Mouse (Mus musculus) ovary, postnatal 10 days (tissue): ENCODE data around the gene Surf6.
"Not testable (repeated sequence)": the region's sequence is repeated elsewhere in the genome, so short reads cannot be mapped to it uniquely, and the experiment has no call there.

Experiments used
- DNase-seq: peaks from one replicate; pipeline ENCODE4 v3.0.0; 2022; ENCODE audit warnings: low spot score

The Surf6 gene

DNA sequence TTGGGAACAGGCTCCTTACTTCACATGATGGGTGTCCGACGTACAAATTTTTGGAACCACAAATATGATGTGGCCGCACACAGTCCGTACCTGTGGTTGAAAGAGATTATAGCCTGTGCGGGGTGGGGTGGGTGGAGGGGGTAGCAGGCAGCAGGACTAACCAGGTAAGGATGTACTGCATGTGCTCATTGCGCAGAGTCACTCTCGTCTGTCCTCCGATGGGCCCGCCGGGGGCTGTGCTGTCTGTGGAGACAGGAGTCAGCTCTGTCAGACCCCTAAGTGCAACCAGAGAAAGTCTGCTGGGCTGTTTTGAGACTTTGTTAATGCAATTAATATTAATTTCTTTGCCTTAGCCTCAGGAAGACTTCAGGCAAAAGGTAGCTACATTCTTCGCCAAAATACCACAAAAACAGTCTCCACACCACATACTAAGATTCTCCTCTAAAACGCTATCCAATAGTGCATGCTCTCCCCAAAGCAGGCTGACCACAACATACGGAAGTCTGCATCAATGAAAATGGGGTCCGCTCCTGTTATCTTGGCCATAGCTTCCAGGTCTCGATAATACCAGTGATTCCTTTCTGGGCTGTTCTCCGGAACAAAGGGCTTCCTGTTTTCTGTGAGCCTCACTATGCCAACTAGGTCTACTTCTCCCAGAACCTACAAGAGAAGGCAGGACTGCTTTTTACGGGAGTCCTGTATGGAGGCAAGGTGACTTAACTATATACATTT is 10.9 kb upstream of the Surf6 start:
- DNase-seq, result no peak

DNA sequence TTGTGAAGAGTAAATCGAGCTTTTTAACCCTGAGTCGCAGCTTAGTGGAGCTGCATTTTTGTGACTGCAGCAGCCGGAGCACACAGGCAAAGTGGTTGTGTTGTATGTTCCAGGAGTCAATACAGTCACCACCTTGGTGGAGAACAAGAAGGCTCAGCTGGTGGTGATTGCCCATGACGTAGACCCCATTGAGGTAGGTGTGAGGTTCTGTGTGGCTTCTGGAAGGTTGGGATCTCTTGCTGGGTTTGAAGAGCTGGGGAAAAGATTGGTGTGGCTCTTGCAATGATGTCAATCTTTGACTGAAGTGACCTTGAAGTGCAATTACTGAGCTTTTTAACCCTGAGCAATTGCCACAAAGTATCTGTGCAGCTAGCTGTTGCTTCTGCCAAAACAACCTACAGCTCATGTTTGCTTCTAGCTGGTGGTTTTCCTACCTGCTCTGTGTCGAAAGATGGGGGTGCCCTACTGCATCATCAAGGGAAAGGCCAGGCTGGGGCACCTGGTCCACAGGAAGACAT is 9.6 kb upstream of the Surf6 start:
- no peak for DNase-seq

DNA sequence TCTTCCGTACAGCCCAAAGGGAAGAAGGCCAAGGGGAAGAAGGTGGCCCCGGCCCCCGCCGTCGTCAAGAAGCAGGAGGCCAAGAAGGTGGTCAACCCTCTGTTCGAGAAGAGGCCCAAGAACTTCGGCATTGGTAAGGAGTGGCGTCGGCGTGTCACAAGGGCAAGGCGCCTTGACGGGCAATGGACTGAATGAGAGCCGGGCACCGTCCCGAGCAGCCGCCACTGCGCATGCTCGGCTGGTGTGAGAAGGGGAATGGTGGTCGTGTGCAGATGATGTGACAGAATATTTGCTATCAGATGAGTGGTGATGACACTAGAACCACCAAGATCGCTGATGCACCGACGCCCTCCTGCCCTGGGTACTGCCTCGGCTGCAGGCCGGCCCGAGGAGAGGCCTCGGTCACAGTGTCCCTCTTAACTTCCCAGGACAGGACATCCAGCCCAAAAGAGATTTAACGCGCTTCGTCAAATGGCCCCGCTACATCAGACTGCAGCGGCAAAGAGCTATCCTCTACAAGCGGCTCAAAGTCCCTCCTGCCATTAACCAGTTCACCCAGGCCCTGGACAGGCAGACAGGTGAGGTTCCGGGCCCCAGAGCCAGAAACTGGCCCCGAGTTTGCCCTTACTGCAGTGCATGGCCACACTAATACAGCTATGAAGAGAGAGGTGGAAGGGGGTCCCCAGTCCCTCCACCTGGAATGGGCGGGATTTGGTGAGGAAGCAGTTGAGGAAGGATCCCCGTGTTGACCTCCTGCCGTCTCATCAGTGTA is 8.5 kb upstream of the Surf6 start:
- DNase-seq, result no peak

DNA sequence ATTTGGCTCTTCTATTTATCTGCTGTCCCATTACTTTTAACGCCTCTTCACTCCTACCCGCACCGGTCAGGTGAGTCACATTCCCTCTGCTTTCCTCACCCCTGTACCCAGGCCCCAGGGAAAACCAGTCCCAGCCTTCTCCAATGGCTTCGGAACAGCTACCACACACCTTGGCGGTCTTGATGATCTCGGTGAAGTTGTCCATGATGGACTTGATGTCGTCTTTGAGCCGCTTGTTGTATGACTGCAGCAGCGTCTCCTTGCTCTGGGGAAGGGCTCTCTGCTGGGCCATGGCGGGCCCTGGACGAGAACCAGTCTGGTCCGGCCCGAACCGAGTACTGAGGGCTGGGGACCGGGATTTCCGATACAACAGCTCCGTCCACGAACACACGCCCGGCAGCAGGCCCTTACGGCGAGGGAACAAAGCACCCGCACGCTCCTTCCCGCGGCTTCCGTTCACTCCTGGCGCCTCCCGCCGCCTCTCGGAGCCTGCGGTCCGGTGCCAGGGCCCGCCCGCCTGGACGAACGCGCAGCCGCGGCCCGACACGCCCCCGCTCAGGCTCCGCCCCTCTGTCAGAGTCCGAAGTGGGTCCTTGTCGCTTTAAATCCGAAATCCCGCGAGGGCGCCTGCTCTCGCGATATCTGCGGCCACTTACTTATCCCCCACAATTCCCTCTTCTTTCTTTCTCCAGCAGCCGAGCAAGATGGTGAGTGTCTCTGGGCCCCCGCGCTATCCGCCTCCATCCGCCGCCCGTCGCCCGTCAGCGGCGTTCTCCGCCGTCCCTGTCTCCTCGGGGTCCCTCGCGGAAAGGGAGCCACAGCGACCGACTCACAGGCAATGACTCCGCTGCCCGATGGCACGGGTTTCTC is 7.7 kb upstream of the Surf6 start, which contains the start of the genes Med22 and Rpl7a:
Gene Med22, minus strand, starts transcription at position 554 of the 870 bp plus-strand sequence.
Gene Rpl7a, plus strand, starts transcription at position 641 of the 870 bp plus-strand sequence.
- peak; percentile 99 for DNase-seq

DNA sequence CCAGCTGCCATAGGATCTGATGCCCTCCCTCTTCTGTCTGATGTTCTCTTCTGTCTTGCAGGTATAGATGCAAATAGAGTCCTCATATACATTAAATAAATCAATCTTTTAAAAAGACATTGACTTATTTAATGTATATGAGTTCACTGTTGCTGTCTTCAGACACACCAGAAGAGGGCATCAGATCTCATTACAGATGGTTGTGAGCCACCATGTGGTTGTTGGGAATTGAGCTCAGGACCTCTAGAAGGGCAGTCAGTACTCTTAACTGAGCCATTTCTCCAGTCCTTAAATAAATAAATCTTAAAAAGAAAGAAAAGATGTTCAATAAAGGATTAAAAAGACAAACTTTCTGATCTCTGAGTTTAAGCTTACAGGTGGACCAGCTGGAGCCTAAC is 6.7 kb upstream of the Surf6 start:
- no peak for DNase-seq

DNA sequence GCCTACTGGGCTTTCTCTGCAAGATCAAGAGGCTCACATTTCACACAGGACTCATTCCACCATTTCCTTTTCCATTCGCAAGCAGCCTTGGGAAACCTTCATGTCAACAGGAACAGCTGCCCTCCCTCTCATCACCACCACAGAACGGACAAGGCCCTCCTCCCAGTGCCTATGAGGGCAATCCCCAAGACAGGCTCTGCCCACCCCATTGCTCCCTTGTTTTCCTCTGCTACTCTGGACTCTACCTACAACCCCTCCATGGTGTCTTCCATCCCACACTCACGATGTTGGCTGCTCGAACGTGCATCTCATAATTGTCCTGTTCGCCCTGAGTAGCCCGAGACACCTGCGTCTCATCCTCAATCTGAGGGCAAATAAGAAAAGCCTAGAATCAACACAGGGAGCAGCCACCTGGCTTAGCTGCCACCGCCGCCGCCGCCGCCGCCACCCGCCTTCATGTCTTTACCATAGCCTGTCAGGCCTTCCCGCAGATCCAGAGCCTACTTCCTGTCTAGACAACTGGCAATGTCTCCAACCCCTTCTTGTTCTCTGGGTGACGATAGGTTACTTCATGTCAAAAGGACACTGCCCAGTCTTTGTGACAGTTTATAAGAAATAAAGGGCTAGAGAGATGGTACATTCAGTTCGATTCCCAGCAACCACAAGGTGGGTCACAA is 6.2 kb upstream of the Surf6 start:
- DNase-seq, result no peak

DNA sequence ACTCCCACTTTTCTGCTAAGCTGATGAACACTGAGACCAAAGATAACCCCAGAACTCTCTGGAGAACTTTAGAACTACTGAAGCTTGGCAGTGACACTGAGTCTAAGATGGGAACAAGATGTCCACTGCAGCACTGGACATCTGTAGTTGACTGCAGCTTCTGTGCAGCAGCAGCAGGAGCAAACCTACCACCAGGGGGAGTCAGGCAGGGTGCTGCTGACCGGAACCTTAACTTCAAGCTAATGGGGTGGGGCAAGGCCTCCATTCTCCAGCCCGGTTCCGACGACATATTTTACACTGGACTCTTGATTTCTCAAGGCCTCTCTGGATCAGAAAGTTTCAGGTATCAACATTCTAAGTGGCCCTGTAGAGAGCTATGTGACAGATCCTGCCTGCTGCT is 4.4 kb upstream of the Surf6 start:
- no peak for DNase-seq

DNA sequence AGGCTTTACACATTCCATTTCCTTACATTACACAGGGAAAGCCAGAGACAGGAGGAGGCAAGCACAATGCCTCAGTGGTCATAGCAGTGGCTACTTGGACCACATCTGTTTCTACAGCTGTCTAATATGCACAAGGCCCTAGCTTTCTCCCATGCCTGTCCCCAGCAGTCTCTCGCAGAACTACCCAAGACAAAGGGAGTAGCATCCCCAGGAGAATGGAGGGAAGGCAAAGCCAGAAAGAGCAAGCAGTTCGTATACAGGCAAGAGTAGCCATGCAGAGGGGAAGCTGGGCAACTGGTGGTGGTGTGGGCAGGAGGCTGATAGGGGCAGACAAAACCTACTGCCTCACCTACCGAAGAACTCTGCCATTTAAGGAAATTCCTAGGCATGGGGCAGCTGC is 3.8 kb upstream of the Surf6 start:
- DNase-seq, result no peak

DNA sequence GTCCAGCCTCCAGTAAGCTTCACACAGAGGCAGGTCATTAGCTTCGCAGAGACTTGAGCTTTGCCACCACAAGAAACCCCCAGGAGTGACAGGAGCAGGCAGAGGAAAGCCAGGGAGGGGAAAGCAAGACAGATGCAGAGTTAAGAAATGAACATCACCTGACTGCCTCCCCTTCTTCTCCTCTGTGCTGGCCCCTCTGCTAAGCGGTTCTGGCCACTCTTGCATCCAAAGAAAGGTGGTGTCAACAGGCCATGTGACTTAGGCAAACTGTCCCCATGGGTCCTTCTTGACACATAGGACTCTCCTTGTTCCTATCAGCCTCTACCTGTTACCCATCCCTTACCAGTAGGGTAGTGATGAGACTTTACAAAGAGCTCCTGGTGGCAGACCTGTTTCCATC is 3.3 kb upstream of the Surf6 start:
- no peak for DNase-seq

DNA sequence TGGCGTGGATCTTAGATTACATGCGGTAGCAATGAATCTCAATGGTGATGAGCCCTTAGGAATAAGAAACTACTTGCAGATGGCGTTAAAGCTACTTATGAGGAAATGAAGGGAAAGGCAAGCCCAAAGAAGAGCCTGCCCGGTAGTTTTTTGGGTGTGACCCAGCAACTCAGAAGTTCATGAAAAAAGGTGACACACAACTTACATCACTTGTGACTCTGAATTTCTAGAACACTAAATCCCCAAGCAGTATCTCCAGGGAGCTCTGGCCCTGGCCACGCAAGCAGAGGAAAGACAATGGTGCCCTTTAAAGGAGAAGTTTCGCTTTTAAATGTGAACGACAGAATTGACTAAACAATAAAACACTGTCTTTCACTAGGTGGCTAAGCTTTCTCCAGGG is 632 bp upstream of the Surf6 start:
- no peak for DNase-seq

DNA sequence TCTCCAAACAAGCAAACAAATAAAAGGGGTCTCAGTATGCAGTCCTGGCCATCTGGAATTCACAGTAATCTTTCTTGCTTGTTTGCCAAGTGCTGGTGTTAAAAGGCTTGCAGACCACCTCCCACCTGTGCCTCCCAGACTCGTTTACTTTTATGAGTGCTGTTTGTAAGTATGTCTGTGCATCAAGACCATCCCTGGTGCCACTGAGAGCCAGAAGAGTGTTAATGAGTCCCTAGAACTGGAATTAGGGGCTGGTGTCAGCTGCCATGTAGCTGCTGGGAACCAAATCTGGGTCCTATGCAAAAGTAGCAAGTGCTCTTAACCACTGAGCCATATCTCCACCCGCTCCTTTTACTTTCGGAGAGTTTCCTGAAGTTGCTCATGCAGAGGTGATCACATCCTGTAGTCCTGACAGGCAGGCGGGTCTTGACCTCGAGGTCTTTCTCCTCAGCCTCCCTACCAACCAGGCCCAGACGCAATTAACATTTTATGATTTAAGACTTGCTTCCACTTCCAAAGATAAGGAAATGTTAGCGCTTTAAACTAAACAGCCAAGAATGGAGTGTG is 762 bp downstream of the Surf6 start:
- DNase-seq, result no peak

DNA sequence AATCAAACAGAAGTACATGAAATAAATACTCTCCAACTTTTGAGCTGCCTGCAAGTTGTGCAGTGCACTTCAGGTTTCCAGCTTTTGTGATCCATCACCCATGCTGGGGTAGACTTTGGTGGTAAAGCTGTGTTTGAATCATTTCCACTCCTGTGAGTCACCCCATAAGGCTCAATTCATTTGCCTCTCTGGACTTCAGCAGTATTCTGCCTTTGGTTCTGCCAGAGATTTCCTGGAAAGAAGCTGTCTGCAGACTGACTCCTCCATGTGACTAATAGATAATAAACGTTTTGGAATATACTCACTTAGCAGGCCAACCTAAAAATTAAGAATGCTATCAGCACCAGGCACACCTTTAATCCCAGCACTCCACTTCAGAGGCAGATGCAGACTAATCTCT is 1.9 kb downstream of the Surf6 start:
- DNase-seq, result no peak

DNA sequence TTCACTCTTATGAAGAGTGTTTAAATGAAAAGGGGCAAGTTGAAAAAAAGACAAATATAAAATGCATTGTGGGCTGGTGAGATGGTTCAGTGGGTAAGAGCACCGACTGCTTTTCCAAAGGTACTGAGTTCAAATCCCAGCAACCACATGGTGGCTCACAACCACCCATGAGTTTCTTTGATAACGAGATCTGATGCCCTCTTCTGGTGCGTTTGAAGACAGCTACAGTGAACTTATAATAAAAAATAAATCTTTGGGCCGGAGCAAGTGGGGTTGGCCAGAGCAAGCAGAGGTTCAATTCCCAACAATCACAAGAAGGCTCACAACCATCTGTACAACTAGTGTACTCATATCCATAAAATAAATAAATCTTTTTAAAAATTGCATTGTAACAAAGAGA is 6.8 kb downstream of the Surf6 start:
- DNase-seq, result no peak

DNA sequence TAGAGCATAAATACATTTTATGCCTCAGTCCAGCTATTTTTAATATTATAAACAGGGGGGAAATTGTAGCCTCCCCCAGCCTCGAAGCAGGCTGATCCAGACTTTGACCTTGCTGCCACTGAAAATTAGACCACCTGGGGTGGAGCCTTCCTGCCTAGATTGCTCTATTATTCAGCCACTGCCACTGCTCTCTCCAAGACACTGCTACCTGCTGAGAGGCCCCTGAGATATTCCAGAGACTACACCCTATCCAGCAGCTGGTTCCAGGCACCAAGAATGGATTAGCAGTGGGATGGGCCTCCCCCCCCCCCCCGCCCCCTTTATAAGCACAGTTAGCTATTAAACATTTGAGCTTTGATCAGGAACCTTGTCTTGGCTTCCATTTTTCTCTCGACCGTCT is 16.5 kb downstream of the Surf6 start:
- DNase-seq, result not testable (repeated sequence)

DNA sequence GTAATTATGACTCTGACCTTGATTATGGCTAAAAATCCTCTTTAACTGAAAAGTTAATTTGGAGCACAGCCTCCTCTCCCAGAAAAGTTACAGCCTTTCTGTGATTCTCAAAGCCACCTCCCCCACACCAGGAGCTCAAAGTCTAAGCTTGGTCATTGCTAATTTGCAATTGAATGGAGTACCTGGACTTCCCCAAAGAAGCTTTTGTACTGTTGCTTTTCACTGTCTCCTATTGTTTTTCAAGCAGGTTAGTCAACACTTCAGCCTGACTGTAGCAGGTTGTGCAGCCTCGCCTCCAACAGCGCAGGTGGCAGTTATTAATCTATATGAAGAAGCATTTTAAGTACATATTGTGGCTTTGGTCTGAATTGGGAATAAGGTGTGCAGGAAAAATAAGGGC is 17.1 kb downstream of the Surf6 start:
- DNase-seq, result not testable (repeated sequence)

DNA sequence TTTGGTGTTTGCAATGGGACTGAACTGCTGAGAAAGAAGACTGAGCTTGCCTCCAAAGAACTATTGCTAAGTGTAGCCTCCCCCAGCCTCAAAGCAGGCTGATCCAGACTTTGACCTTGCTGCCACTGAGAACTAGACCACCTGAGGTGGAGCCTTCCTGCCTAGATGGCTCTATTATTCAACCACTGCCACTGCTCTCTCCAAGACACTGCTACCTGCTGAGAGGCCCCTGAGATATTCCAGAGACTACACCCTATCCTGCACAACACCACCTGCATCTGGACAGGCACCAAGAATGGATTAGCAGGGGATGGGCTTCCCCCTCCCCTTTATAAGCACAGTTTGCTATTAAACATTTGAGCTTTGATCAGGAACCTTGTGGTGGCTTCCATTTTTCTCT is 24.1 kb downstream of the Surf6 start:
- DNase-seq, result no peak

DNA sequence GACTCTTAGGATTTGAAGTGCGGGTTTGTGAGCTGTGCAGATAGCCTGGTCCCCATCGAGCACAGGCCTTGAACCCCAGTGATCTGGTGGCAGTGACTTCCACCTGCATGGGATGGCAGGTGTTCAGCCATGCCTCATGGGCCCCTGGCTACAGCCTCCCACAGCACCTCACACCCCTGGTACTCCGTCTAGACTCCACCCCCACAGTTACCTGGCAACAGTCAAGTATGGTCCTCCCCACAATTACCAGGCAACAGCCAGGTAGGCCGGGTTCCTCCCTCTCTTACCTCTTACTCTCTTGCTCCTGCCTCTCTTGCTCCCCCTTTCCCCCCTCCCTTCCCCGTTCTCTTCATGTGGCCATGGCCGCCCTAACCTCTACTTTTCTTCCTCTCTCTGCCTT is 32.0 kb downstream of the Surf6 start:
- DNase-seq, result no peak

DNA sequence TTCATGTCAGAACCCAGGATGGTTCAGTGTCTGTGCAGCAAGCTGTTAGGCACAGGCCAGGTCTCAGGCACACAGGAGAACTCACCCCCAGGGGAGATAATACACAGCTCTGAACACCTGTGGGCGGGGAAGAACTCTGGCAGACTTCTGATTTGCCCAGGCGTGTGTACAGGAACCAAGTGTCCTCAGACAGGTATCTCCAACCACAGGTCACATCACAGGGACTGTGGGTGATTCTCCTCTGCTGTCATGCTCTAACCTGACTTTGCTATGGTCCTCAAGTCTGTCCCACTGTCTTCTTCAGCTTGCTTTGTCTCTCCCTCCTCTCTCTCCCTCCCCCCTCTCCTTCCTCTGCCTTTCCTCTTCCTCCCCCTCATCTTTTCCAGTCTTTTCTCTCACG is 37.8 kb downstream of the Surf6 start, which contains the start of gene Abo:
Gene Abo, minus strand, starts transcription at position 101 of the 400 bp plus-strand sequence.
- DNase-seq, result no peak

DNA sequence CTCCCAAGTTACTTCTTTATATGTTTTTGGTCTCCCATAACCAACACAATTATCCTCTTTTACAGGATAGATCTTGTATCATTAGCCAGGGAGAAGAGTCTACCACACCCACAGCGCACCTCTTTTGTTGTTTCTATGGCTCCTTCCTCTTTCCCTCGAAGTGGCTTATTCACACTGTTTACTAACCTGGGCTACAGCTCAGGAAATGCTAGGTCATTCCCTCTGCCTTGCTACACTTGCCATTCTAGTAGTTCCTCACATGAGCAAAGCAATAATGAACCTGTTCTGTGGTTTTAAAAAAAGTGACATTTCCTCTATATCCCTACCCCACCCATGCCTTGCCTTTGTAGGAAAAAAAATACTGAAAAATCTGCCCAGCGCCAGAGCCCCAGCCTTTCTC is 39.8 kb downstream of the Surf6 start:
- no peak for DNase-seq

DNA sequence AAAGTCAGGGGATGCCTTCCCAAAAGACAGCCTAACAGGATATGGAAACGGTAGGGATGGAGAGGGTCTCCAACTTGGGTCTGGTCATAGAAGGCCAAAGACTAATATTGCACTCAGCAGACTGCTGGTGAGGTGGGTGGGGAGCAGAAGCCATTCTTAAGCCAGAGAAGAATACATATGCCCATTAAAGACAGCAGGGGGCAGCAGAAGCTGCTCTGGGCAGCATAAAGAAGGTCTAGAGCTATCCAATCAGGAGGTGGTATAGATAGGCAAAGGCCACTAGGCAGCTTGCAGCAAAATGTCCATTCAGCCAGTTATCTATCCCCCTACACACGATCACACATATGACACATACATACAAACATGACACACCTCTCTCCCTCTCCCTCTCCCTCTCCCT is 55.0 kb downstream of the Surf6 start:
- no peak for DNase-seq
